Mouse (Mus musculus) cerebellum, adult 11-12 months (tissue): ENCODE measurements around the gene Snapin.

Source experiments
- DNase-seq: peaks from one replicate; pipeline ENCODE4 v3.0.0; 2022

Snapin gene

GRCm38 (mm10) chr3:90451396-90452095 lies 39.3 kb downstream of the Snapin start:
- no peak for DNase-seq

- no peak for DNase-seq
Observed at GRCm38 (mm10) chr3:90450874-90451273, 40.0 kb downstream of the Snapin start.

- DNase-seq = no peak
Observed at GRCm38 (mm10) chr3:90448626-90449025, 42.2 kb downstream of the Snapin start.

GRCm38 (mm10) chr3:90447123-90447494 lies 43.7 kb downstream of the Snapin start:
- DNase-seq = no peak

GRCm38 (mm10) chr3:90446389-90447122 lies 44.3 kb downstream of the Snapin start:
- peak; percentile 29 for DNase-seq

- DNase-seq = no peak
Observed at GRCm38 (mm10) chr3:90445417-90446200, 45.2 kb downstream of the Snapin start.

GRCm38 (mm10) chr3:90443977-90444376 lies 46.9 kb downstream of the Snapin start:
- no peak for DNase-seq

- DNase-seq = no peak
Observed at GRCm38 (mm10) chr3:90440756-90441155, 50.1 kb downstream of the Snapin start.
